In the genomic region with DNA sequence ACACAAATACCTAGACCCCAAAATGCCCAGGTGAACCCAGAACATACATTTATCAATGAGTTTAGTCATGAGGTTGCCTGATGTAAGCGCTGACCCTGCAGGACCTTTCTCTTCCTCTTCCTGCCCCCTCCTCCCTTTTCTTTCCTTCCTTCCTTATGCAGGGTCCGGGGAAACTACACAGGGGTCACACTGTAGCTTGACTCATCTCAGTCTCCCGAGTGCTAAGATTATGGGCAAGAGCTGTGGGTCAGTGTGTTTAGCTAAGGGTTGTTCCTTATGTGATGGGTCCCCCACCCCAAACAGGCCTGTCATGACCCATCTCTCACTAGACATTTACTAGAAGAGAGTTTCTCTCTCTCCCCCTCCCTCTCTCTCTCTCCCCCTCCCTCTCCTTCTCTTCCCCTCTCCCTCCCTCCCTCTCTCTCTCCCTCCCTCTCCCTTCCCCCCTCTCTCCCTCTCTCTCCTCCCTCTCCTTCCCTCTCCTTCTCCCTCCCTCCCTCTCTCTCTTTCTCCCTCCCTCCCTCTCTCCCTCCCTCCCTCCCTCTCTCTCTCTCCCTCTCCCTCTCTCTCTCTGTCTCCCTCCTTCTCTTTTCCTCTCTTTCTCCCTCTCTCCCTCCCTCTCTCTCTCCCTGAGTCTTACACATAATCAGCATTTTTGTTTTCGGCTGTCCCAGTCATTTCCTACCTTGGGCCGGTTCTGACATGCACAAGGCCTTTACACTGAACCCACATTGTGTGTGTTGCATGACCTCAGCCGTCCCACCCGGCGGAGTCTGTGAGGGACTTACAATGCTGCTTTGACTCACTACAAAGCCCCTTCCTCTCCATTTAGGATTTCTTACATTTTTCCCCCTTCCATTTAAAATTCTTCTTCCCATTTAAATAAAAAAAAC, we compare ENCODE assay signal across 9 mouse cellular contexts. TPM values are rescaled to one million over a fixed set of nuclear protein-coding genes. Genes with fewer than 3 reads are reported as not detected.
DNase-seq lines count a peak whose midpoint lies in the region; ATAC-seq and TF ChIP-seq lines count a peak whose summit lies in the region.
"Had no signal": no experiment of that assay in that cellular context is flagged by ENCODE, and none has a peak within 500 bp of the region (broad histone marks: within the 10 kb centered on the region; RNA-seq: fewer than 3 reads in every experiment).

No protein-coding gene starts in this region.

- H3K4me1 ChIP-seq in heart, adult 2 months (ENCODE audit: control insufficient read depth, insufficient read depth, low read length), result peaks cover 6% of the 10 kb centered on the region
- H3K4me1 ChIP-seq in limb, embryonic 15.5 days, result peaks cover 15% of the 10 kb centered on the region
- H3K4me1 ChIP-seq in stomach, postnatal 0 days (replicated peaks; ENCODE audit: control insufficient read depth, insufficient read depth), result no peaks in the 10 kb centered on the region
- H3K4me1 ChIP-seq: liver, embryonic 15.5 days had no signal

- TF ChIP-seq POLR2A in heart, adult 2 months (IDR thresholded peaks at IDR 0.05; ENCODE audit: insufficient read depth, low read depth, low read length), result no peak

- H3K36me3 ChIP-seq in heart, adult 2 months (ENCODE audit: control insufficient read depth, insufficient read depth, low read length), result peaks cover 7% of the 10 kb centered on the region; the same call in 1 of the 2 replicates
- peaks cover 15% of the 10 kb centered on the region for H3K36me3 ChIP-seq in limb, embryonic 15.5 days
- no peaks in the 10 kb centered on the region for H3K36me3 ChIP-seq in stomach, postnatal 0 days (ENCODE audit: control insufficient read depth, insufficient read depth, low read length)

- no peaks in the 10 kb centered on the region for H3K27me3 ChIP-seq in heart, adult 2 months (ENCODE audit: control insufficient read depth, insufficient read depth, low read length)
- H3K27me3 ChIP-seq in limb, embryonic 15.5 days, result no peaks in the 10 kb centered on the region
- no peaks in the 10 kb centered on the region for H3K27me3 ChIP-seq in stomach, postnatal 0 days (ENCODE audit: control insufficient read depth, insufficient read depth, low read length)
- H3K27me3 ChIP-seq: liver, embryonic 15.5 days had no signal

- H3K4me2 ChIP-seq in limb, embryonic 15.5 days, result peak overlapping the region; percentile 61
- peak overlapping the region; percentile 62 for H3K4me2 ChIP-seq in stomach, postnatal 0 days (replicated peaks; ENCODE audit: low read depth)

- no peak for TF ChIP-seq EP300 in heart, adult 2 months (IDR thresholded peaks at IDR 0.05; ENCODE audit: insufficient read depth, low read depth, low read length)
- no peak for TF ChIP-seq EP300 in stomach, postnatal 0 days (optimal IDR thresholded peaks at IDR 0.05)

- TF ChIP-seq CTCF in heart, adult 2 months (IDR thresholded peaks at IDR 0.05), result no peak
- TF ChIP-seq CTCF in stomach, postnatal 0 days (IDR thresholded peaks at IDR 0.05; ENCODE audit: low read depth), result no peak

- H3K4me3 ChIP-seq in heart, adult 2 months, result peak overlapping the region; percentile 61
- peak overlapping the region; percentile 59 for H3K4me3 ChIP-seq in limb, embryonic 15.5 days
- peak overlapping the region; percentile 55 for H3K4me3 ChIP-seq in stomach, postnatal 0 days (ENCODE audit: low read depth, low read length)

- peak overlapping the region; percentile 94 for H3K27ac ChIP-seq in heart, adult 2 months
- peak overlapping the region; percentile 98 for H3K27ac ChIP-seq in limb, embryonic 15.5 days
- H3K27ac ChIP-seq in stomach, postnatal 0 days (replicated peaks), result peak overlapping the region; percentile 69

- H3K9ac ChIP-seq in heart, adult 2 months (ENCODE audit: low read depth, low read length), result peak overlapping the region; percentile 49
- H3K9ac ChIP-seq in limb, embryonic 15.5 days, result 0 out of 2 replicates have a peak overlapping the region, but pooled peaks have one; percentile 4
- H3K9ac ChIP-seq in stomach, postnatal 0 days (ENCODE audit: low read length), result peak overlapping the region; percentile 31
- H3K9ac ChIP-seq: liver, embryonic 15.5 days had no signal

- no peak for DNase-seq in heart, adult 2 months
- no peak for DNase-seq in heart, adult 18-20 months
- DNase-seq in urinary bladder, postnatal 14 days (ENCODE audit: low spot score), result peak; percentile 53
- no peak for DNase-seq in urinary bladder, postnatal 10 days (ENCODE audit: low spot score)
- no peak for DNase-seq in stomach, postnatal 0 days (ENCODE audit: low spot score)
- no peak for DNase-seq in spleen, postnatal 14 days (ENCODE audit: low spot score in 2 of 2)
- DNase-seq in adrenal gland, postnatal 14 days, result no peak

- 31% methylated on average over 8 of the region's 8 CpGs for WGBS in heart, adult 2 months
- 8% methylated on average over 8 of the region's 8 CpGs for WGBS in limb, embryonic 15.5 days
- WGBS in stomach, postnatal 0 days, result 24% methylated on average over 8 of the region's 8 CpGs

- no peaks in the 10 kb centered on the region for H3K9me3 ChIP-seq in limb, embryonic 15.5 days
- H3K9me3 ChIP-seq in stomach, postnatal 0 days (ENCODE audit: control insufficient read depth, low read length), result no peaks in the 10 kb centered on the region
- H3K9me3 ChIP-seq: liver, embryonic 15.5 days had no signal

- peaks cover 10% of the 10 kb centered on the region for H3K79me2 ChIP-seq in heart, adult 2 months (replicated peaks; ENCODE audit: control insufficient read depth, insufficient read depth, low read length)

- intact Hi-C loops in heart, adult 2 months (cut with DNase I), result no loop called here

- no peak for ATAC-seq in limb, embryonic 15.5 days (ENCODE audit: insufficient number of reproducible peaks, low FRiP score, low TSS enrichment, low read depth)
- no peak for ATAC-seq in stomach, postnatal 0 days (ENCODE audit: low FRiP score, low TSS enrichment)

RNA-seq across cellular contexts. Expression of a gene that starts 44.9 kb away (rescaled TPM):
- total RNA-seq in heart, adult 2 months (2021), result 10 to 100 TPM; 17.4 to 17.9 TPM
- polyA plus RNA-seq in heart, adult 2 months (2012; rRNA removed), result 21.6 and 27.9 TPM in 2 replicates
- 10 to 100 TPM; 16.6 to 19.9 TPM for total RNA-seq in heart, adult 18-20 months (2021)
- polyA plus RNA-seq in limb, embryonic 15.5 days (2015; fragmentation: Nextera tagmentation; extraction: Ambion mirVana), result 83.6 and 84.8 TPM in 2 replicates
- polyA plus RNA-seq in stomach, postnatal 0 days (2015; fragmentation: Nextera tagmentation; extraction: Ambion mirVana), result 32.2 and 33.6 TPM in 2 replicates
- total RNA-seq in adrenal gland, postnatal 14 days (2021), result 40.9 and 42.7 TPM in 2 replicates

RNA-seq across cellular contexts. Expression of a gene that starts 57.7 kb away (rescaled TPM):
- total RNA-seq in heart, adult 2 months (2021), result 10 to 100 TPM; 15.7 to 16.7 TPM
- 8.8 and 13.4 TPM in 2 replicates for polyA plus RNA-seq in heart, adult 2 months (2012; rRNA removed)
- 10 to 100 TPM; 14.3 to 16.1 TPM for total RNA-seq in heart, adult 18-20 months (2021)
- 90.2 and 91.6 TPM in 2 replicates for polyA plus RNA-seq in limb, embryonic 15.5 days (2015; fragmentation: Nextera tagmentation; extraction: Ambion mirVana)
- polyA plus RNA-seq in stomach, postnatal 0 days (2015; fragmentation: Nextera tagmentation; extraction: Ambion mirVana), result 70.1 and 77.1 TPM in 2 replicates
- total RNA-seq in adrenal gland, postnatal 14 days (2021), result 37.4 and 39.9 TPM in 2 replicates
